ENCODE assay signal across 8 mouse cellular contexts in genomic region chr17:48976611-48977022, GRCm38 (mm10). TPM values are rescaled to one million over a fixed set of nuclear protein-coding genes. Genes with fewer than 3 reads are reported as not detected.
A peak's percentile ranks its signal among the peaks of the same experiment; 100 is the strongest.
DNase-seq lines count a peak whose midpoint lies in the region; ATAC-seq lines count a peak whose summit lies in the region.
"Had no signal": no experiment of that assay in that cellular context is flagged by ENCODE, and none has a peak within 500 bp of the region (broad histone marks: within the 10 kb centered on the region; RNA-seq: fewer than 3 reads in every experiment).

No protein-coding gene starts in this region.

- H3K4me3 ChIP-seq in forebrain, embryonic 13.5 days: no peak overlapping the region
- no peak overlapping the region for H3K4me3 ChIP-seq in hindbrain, embryonic 15.5 days
- no peak overlapping the region for H3K4me3 ChIP-seq in limb, embryonic 10.5 days
- no peak overlapping the region for H3K4me3 ChIP-seq in intestine, embryonic 16.5 days (ENCODE audit: low read length)

- H3K36me3 ChIP-seq in forebrain, embryonic 13.5 days (ENCODE audit: poor library complexity, severe bottlenecking): no peaks in the 10 kb centered on the region
- no peaks in the 10 kb centered on the region for H3K36me3 ChIP-seq in hindbrain, embryonic 15.5 days
- no peaks in the 10 kb centered on the region for H3K36me3 ChIP-seq in limb, embryonic 10.5 days
- H3K36me3 ChIP-seq in intestine, embryonic 16.5 days (ENCODE audit: control insufficient read depth, insufficient read depth, low read length): no peaks in the 10 kb centered on the region

- ATAC-seq in forebrain, embryonic 13.5 days: peak; percentile 89
- peak; percentile 72 for ATAC-seq in hindbrain, embryonic 15.5 days (ENCODE audit: low FRiP score, low read depth)
- no peak for ATAC-seq in intestine, embryonic 16.5 days

- H3K27me3 ChIP-seq in forebrain, embryonic 13.5 days: no peaks in the 10 kb centered on the region
- no peaks in the 10 kb centered on the region for H3K27me3 ChIP-seq in hindbrain, embryonic 15.5 days
- no peaks in the 10 kb centered on the region for H3K27me3 ChIP-seq in limb, embryonic 10.5 days (ENCODE audit: low read depth, poor library complexity, severe bottlenecking)
- no peaks in the 10 kb centered on the region for H3K27me3 ChIP-seq in intestine, embryonic 16.5 days (replicated peaks; ENCODE audit: control insufficient read depth, insufficient read depth, low read length)

- WGBS in forebrain, embryonic 13.5 days: 5% methylated on average over 5 of the region's 5 CpGs
- 12% methylated on average over 5 of the region's 5 CpGs for WGBS in hindbrain, embryonic 15.5 days
- 24% methylated on average over 5 of the region's 5 CpGs for WGBS in limb, embryonic 10.5 days
- 58% methylated on average over 5 of the region's 5 CpGs for WGBS in intestine, embryonic 16.5 days

- no peaks in the 10 kb centered on the region for H3K9me3 ChIP-seq in forebrain, embryonic 13.5 days (replicated peaks)
- H3K9me3 ChIP-seq in hindbrain, embryonic 15.5 days: no peaks in the 10 kb centered on the region
- no peaks in the 10 kb centered on the region for H3K9me3 ChIP-seq in limb, embryonic 10.5 days (replicated peaks)
- H3K9me3 ChIP-seq in intestine, embryonic 16.5 days (ENCODE audit: control insufficient read depth, low read length): no peaks in the 10 kb centered on the region

- peaks cover 54% of the 10 kb centered on the region for H3K4me1 ChIP-seq in forebrain, embryonic 13.5 days
- peaks cover 41% of the 10 kb centered on the region for H3K4me1 ChIP-seq in hindbrain, embryonic 15.5 days (replicated peaks)
- H3K4me1 ChIP-seq in limb, embryonic 10.5 days: peaks cover 48% of the 10 kb centered on the region
- H3K4me1 ChIP-seq in intestine, embryonic 16.5 days (ENCODE audit: control insufficient read depth, insufficient read depth, low read length): no peaks in the 10 kb centered on the region

- peak; percentile 67 for DNase-seq in limb, embryonic 10.5 days (ENCODE audit: low spot score)
- DNase-seq in right cerebral cortex, postnatal 14 days: peak; percentile 63
- no peak for DNase-seq in cerebellum, postnatal 25 days
- DNase-seq in gastrocnemius, postnatal 25 days: no peak

- H3K27ac ChIP-seq in forebrain, embryonic 13.5 days: peak overlapping the region; percentile 90
- peak overlapping the region; percentile 64 for H3K27ac ChIP-seq in hindbrain, embryonic 15.5 days (replicated peaks)
- H3K27ac ChIP-seq in limb, embryonic 10.5 days: peak overlapping the region; percentile 72
- no peak overlapping the region for H3K27ac ChIP-seq in intestine, embryonic 16.5 days (ENCODE audit: low read length)
- H3K27ac ChIP-seq: kidney, postnatal 0 days had no signal

- 0 out of 2 replicates have a peak overlapping the region, but pooled peaks have one; percentile 20 for H3K4me2 ChIP-seq in forebrain, embryonic 13.5 days
- H3K4me2 ChIP-seq in hindbrain, embryonic 15.5 days: no peak overlapping the region
- no peak overlapping the region for H3K4me2 ChIP-seq in intestine, embryonic 16.5 days (ENCODE audit: low read depth, low read length)

- no peak overlapping the region for H3K9ac ChIP-seq in forebrain, embryonic 13.5 days
- H3K9ac ChIP-seq in hindbrain, embryonic 15.5 days: no peak overlapping the region
- H3K9ac ChIP-seq in intestine, embryonic 16.5 days (ENCODE audit: low read depth, low read length): no peak overlapping the region

RNA-seq across cellular contexts. Expression of gene Lrfn2, which starts 44.4 kb away (rescaled TPM):
- 2.9 and 4.3 TPM in 2 replicates for polyA plus RNA-seq in forebrain, embryonic 13.5 days (2015; fragmentation: Nextera tagmentation; extraction: Ambion mirVana)
- polyA plus RNA-seq in hindbrain, embryonic 15.5 days (2015; fragmentation: Nextera tagmentation; extraction: Ambion mirVana): 11.7 and 13.1 TPM in 2 replicates
- 0.10 TPM in 1 of 2 replicates, not detected in the other for polyA plus RNA-seq in limb, embryonic 10.5 days (2016; fragmentation: Nextera tagmentation; extraction: Ambion mirVana)
- total RNA-seq in gastrocnemius, postnatal 25 days (2021): under 1 TPM; 0.13 to 0.24 TPM
- 0.53 and 0.62 TPM in 2 replicates for polyA plus RNA-seq in intestine, embryonic 16.5 days (2015; fragmentation: Nextera tagmentation; extraction: Ambion mirVana)

Comparison
In these comparisons a context has a peak if more than half of its experiments do, and no peak if none do; other contexts are left out.
1. DNase-seq: peak in limb, embryonic 10.5 days (single experiment) and right cerebral cortex, postnatal 14 days (single experiment); none in cerebellum, postnatal 25 days (0 of 2) and gastrocnemius, postnatal 25 days (single experiment).